Mouse (Mus musculus) left cerebral cortex, postnatal 25 days (tissue): ENCODE data around the gene Hyls1. TPM values are rescaled to one million over a fixed set of nuclear protein-coding genes. Genes with fewer than 3 reads are reported as not detected.
A peak's percentile ranks its signal among the peaks of the same experiment; 100 is the strongest.

Experiments used
- DNase-seq, 2 experiments: peaks; one replicate each; pipeline ENCODE4 v3.0.0; 2022; ENCODE audit warnings: low spot score in 2 of 2, mixed read lengths in 1 of 2
- intact Hi-C: fragments of 180-260 bp; cut with DNase I; formaldehyde crosslinking; loops from one replicate; pipeline ENCODE4 v1.15.1; 2025
- total RNA-seq, 2 experiments: library from RNA; stranded (reverse); gene quantifications; 2 replicates each; pipeline ENCODE4 v1.2.3; 2021

The Hyls1 gene
- total RNA-seq, 2 experiments from 2014 or later = 7.8 to 7.9 TPM

GRCm38 (mm10) chr9:35546745-35547144 lies 23.5 kb downstream of the Hyls1 start:
- no peak for DNase-seq
- intact Hi-C loops = no loop called here

DNA sequence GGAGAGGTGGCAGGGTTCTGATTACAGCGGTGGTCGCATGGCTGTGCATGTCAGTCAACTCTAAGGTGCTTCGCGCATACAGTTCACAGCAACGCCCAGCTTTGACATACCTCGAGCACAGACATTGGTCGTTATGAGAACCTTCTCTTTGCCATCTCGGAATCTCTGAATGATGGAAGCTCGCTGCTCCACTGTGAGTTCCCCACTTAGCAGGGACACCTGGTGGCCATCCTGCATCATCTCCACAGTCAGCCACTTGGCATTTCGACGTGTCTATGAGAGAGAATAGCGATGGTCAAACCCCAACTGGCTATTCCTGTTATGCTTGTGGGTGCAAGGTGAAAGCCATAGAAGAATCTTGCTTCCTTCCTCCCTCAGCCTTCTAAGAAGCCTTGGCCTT lies 24.5 kb downstream of the Hyls1 start:
- DNase-seq = peak in 1 of 2 experiments; percentile 30
- intact Hi-C loops = no loop called here

DNA sequence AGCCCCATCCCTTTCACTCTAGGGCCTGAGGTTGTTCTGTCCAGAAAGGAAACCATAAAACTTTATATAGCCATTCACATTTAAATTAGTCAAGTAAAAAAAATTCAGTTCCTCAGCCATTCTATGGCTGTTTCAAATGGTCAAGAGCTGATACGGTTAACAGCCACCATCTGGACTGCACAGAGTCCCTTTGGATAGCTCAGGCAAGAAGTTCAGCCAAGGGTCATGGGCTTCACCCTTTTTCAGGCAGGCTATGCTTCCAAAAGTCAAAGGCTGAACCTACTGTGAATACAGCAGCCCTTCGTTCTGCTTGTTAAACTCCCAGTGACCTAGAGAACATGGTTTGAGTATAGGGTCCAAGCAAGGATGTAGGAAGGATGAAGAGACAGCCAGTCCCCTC lies 25.5 kb downstream of the Hyls1 start:
- intact Hi-C loops = loop anchor here (5.0 kb wide), 1 partner anchor 122 kb away; the partner anchor contains the start of gene Cdon

DNA sequence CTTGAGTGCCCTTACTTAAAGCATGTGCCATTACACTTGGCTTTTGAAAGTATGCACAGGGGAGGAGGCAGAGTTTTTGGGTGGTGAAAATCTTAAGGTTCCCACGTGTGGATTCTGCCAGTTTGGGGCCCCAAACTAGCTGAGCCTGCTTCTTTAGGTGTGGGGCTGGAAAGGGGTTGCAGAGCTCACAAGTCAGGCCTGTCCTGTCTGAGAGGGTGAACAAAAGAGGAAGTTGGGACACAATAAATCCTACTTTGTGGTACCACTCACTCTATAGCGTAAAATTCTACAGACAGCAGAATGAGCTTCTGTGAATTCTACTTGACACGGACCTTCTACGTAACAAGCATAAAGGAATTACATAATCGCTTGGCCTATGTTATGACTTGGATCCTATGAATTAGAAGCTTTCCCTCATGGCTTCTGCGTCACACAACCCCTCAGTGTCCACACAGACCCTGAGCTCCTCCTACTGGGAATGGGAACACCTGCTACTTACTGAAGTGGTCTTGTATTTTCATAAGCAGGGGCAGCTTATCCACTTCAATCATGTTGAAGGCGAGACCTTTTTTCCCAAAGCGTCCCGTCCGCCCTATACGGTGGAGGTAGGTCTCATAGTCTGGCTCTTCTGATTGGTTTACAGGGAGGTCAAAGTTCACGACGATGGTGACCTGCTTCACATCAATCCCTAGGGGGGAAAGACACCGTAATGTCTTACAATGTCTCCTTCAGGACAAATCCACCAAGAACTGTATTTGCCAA lies 26.9 kb downstream of the Hyls1 start:
- DNase-seq = no peak
- intact Hi-C loops = loop anchor here (5.0 kb wide), 1 partner anchor 121 kb away; the partner anchor contains the start of gene Cdon

More for the DNA sequence above, 25.5 kb downstream of the Hyls1 start:
- no peak for DNase-seq

- intact Hi-C loops = loop anchor here (5.0 kb wide), 1 partner anchor 120 kb away; the partner anchor contains the start of gene Cdon
- no peak for DNase-seq
These were observed 28.3 kb downstream of the Hyls1 start for GRCm38 (mm10) chr9:35541941-35542340.

- intact Hi-C loops = loop anchor here (5.0 kb wide), 1 partner anchor 119 kb away; the partner anchor contains the start of gene Cdon
- DNase-seq = peak; percentile 73 to 80
These were observed 28.7 kb downstream of the Hyls1 start for GRCm38 (mm10) chr9:35541488-35541887.

DNA sequence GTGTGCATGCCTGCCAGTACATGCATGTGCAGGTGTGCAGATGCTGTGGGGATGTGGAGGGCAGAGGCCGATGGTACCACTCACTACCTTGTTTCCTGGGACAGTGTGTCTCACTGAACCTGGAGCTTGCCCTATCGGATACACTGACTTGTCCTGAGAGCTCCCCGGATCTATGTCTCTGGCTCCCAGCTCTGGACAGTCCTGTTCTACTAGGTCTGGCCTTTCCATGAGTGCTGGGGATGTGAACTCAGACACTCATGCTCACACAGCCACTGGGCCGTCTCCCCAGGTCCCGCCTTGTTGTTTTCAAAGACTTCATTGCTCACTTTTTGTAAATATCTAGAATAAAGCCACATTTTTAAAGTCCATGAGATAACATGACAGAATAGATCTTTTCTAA lies 29.2 kb downstream of the Hyls1 start:
- no peak for DNase-seq
- intact Hi-C loops = loop anchor here (5.0 kb wide), 1 partner anchor 119 kb away; the partner anchor contains the start of gene Cdon

- DNase-seq = no peak
- intact Hi-C loops = no loop called here
These were observed 31.0 kb downstream of the Hyls1 start for GRCm38 (mm10) chr9:35539001-35539750.

DNA sequence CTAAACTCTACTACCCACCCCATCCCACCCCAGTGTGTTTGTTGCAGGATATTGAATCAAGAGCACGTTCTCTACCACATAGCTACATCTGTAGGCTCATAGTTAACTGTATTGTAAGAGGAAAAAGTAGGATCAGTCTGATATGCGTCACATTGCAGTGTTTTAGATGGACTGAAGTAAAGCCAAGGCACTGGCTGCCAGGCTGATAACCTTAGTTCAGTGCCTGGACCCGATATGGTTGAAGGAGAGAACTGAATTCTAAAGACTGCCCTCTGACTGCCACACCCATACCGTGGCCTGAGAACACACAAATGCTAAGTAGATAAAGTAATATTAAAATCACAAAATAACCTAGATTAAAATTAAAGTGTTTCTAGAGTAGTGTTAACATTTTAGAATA lies 34.3 kb downstream of the Hyls1 start:
- intact Hi-C loops = loop anchor here (1.0 kb wide), 1 partner anchor 254 kb away; no protein-coding TSS in a partner anchor
- DNase-seq = no peak

DNA sequence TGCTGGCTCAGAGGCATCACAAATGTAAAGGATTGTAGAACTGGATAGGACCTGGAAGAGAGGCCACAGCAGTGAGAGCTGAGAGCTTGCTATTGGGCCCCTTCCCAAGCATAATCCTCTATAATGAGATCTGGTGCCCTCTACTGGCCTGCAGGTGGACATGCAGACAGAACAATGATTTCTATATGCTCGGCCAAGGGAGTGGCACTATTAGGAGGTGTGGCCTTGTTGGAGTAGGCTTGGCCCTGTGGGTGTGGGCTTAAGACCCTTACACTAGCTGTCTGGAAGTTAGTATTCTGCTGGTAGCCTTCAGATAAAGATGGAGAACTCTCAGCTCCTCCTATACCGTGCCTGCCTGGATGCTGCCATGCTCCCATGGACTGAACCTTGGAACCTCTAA lies 35.1 kb downstream of the Hyls1 start:
- peak; percentile 60 to 61 for DNase-seq
- intact Hi-C loops = loop anchor here (1.0 kb wide), 1 partner anchor 253 kb away; no protein-coding TSS in a partner anchor

- intact Hi-C loops = no loop called here
- no peak for DNase-seq
These were observed 36.9 kb downstream of the Hyls1 start for GRCm38 (mm10) chr9:35533266-35533665.

DNA sequence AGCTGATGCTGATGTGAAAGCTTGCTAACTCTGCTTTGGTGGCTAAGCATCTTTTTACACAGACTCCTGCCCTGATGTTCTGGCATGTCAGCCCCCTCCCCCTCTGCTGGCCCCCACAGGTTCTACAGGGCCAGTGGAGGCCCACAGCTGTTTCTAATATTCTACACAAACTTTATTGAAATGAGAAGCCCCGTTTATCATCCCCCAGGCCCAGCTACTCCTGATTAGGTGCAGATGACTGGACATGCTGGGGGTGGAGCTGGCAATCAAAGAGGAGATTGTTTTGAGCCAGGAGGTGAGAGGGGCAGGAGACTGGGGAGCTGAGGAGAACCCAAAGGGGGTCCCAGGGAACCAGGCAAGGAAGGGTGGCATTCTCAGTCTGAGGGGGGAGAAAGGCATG lies 40.4 kb downstream of the Hyls1 start:
- DNase-seq = no peak
- intact Hi-C loops = no loop called here

- no peak for DNase-seq
- intact Hi-C loops = no loop called here
These were observed 41.1 kb downstream of the Hyls1 start for GRCm38 (mm10) chr9:35529141-35529540.

DNA sequence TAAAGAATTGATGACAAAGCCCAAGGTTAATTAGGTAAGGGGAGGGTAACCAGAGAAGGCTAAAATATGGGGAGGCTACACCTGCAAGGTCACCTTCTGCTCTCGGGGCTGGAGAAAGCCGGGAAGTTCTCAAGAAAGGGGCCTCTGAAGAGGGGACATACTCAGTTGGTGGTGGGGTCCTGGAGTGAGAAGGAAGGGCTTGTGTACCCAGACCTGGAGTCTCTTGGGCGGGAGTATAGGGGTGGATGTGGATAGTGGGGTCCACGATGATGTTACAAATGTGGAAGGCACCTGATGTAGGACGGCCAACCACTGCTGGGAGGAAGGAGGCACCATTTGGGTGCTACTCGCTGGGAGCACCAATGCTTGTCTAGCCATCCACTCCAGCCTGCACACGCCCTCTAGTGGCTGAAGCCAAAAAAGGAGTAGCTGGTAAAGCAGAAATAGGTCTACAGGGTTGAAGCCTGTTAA lies 46.2 kb downstream of the Hyls1 start:
- peak; percentile 77 to 88 for DNase-seq

DNA sequence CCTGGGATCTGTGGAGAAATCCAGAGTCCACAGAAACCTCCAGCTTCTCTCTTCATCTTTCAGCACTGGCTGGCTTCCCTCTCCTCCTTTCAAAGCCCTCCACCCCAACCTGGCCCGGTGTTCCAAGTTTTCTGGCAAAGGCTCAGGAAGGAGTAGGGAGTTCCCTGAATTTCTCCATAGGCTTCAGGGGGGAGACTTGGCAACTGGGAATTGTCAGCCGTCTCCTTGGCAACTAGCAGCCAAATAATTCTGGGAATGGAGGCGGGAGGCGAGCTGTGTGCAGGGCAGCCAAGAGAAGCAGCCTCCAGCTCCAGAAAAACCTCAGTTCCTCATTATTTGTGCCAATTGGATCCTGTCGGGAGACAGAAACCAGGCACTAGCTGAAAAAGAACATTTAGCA lies 46.7 kb downstream of the Hyls1 start:
- peak; percentile 63 to 87 for DNase-seq
- intact Hi-C loops = loop anchor here (5.0 kb wide), 1 partner anchor 41 kb away; no protein-coding TSS in a partner anchor

More for the DNA sequence above, 46.2 kb downstream of the Hyls1 start:
- intact Hi-C loops = loop anchor here (1.0 to 5.0 kb wide), 3 partner anchors 42 to 242 kb away; no protein-coding TSS in a partner anchor

DNA sequence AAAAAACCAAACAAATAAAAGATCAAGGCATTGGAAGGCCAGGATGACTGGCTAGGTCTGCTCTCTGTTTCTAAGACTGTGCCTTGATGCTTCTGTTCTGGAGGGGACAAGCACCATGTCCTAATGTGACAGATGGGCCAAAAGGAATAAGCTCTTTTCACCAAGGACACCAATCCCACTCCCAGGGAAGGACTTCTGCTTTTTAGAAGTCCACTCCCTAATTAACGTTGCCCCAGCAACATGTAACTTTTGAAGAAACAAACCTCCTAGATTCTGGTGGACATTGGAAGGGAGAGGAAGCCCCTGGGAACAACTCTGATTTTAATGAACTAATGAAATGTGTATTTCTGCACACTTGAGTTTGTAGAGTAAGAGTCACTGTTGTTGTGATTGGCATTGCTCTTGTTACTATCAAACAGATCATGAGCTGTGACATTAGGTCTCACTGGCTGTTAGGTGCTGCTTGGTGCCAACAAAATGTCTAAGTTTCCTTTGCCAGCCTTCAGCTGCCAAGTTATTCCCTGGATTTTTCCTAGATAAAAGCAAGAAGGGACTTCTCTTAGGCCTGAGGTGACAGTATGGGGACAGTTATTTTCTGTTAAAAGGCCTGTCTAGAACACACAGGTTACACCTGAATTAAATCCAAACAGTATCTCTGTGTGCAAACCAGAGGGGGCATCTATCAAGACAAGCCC lies 47.2 kb downstream of the Hyls1 start:
- intact Hi-C loops = loop anchor here (5.0 kb wide), 1 partner anchor 41 kb away; no protein-coding TSS in a partner anchor
- DNase-seq = no peak

GRCm38 (mm10) chr9:35522241-35522640 lies 48.0 kb downstream of the Hyls1 start:
- no peak for DNase-seq
- intact Hi-C loops = loop anchor here (5.0 kb wide), 1 partner anchor 40 kb away; no protein-coding TSS in a partner anchor

- intact Hi-C loops = loop anchor here (5.0 kb wide), 1 partner anchor 38 kb away; no protein-coding TSS in a partner anchor
- DNase-seq = no peak
These were observed 49.4 kb downstream of the Hyls1 start for GRCm38 (mm10) chr9:35520631-35521348.

- DNase-seq = no peak
- intact Hi-C loops = no loop called here
These were observed 52.0 kb downstream of the Hyls1 start, which contains the start of gene Gm1113 for GRCm38 (mm10) chr9:35518169-35518568. Gm1113 (minus strand) TSS chr9:35518269.
